Mouse (Mus musculus) T-helper 2 cell (primary cell): ENCODE results near the gene Angptl1.

Experiments used
- in situ Hi-C: fragments of 300-600 bp; cut with MboI, MseI; formaldehyde crosslinking; loops from one replicate; pipeline ENCODE4 v1.15.1; 2025; ENCODE audit warnings: high pct_unique_total_duplicates

The Angptl1 gene

GRCm38 (mm10) chr1:156870028-156870427 lies 31.7 kb downstream of the Angptl1 start:
- in situ Hi-C loops: no loop called here

DNA sequence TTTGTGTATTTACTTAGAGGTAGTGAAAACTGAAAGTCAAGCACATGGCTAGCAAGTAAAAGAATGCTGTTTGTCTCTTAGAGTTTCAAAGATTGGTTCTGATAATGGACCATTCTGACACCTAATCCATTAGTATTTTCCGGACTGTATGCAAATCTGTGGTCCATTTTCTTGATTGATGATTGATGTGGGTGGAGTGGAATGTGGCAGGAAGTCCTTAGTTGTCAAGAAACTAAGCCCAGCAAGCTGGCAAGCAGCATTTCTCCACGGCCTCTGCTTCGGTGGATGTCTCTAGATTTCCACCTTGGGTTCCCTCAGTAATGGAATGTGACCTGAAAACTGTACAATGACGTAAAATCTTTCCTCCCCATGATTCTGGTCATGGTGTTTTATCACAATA lies 32.3 kb downstream of the Angptl1 start:
- in situ Hi-C loops: no loop called here

DNA sequence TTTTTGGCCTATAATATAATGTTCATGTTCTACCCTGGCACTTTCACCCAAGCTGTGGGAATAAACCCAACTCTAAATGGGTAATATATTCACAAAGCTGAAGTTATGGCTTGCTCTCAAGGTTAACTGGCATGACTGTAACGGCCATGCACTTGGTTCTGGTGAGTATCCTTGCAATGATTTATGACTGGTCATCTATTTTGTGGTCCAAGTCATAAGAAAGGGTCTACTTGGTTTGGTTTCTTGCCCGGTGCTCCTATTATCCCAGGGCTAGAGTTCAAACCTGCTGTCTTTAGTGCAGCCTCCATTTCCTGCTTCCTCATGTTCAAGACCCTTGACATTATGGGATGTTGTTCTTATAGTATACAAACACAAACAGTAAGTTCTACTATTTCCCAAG lies 46.4 kb downstream of the Angptl1 start:
- in situ Hi-C loops: no loop called here

GRCm38 (mm10) chr1:156885879-156886278 lies 47.5 kb downstream of the Angptl1 start:
- in situ Hi-C loops: no loop called here

DNA sequence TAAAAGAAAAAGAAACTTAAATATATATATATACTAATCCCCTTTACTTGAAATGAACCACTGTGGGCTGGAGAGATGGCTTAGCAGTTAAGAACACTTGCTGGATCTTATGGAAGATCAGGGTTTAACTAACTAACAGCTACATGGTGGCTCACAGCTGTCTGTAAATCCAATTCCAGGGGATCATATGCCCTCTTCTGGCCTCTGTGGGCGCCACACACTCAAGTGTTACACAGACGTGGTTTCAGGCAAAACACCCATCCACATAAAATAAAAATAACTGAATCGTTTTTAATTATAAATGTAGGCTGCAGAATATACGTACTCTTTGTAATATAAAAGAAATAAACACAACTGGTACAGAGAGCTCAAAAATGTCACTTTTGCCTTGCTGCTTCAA lies 50.5 kb downstream of the Angptl1 start:
- in situ Hi-C loops: no loop called here

DNA sequence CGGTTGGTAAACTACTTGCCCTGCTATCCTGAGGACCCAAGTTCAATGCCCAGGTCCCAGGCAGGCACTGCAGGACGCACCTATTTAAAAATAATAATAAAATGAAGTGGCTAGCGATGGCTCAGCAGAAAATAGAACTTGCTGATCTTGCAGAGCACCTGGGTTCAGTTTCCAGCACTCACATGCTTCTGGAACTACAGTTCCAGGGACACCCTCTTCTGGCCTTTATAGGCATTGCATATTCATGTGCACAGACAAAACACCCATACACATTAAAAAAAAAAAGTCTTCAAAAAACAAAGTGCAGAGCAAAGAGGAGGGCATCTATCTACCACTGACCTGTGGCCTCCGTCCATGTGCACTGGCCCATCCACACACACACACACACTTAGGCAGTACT lies 53.2 kb downstream of the Angptl1 start:
- in situ Hi-C loops: no loop called here

- in situ Hi-C loops: no loop called here
Observed at GRCm38 (mm10) chr1:156901689-156902088, 63.3 kb downstream of the Angptl1 start.

- in situ Hi-C loops: no loop called here
Observed at GRCm38 (mm10) chr1:156903899-156904298, 65.5 kb downstream of the Angptl1 start.

GRCm38 (mm10) chr1:156905660-156906059 lies 67.3 kb downstream of the Angptl1 start:
- in situ Hi-C loops: loop anchor here (5.0 kb wide), 1 partner anchor 163 kb away; no protein-coding TSS in a partner anchor

GRCm38 (mm10) chr1:156909265-156909664 lies 70.9 kb downstream of the Angptl1 start:
- in situ Hi-C loops: loop anchor here (5.0 kb wide), 1 partner anchor 167 kb away; no protein-coding TSS in a partner anchor

- in situ Hi-C loops: loop anchor here (5.0 kb wide), 1 partner anchor 168 kb away; no protein-coding TSS in a partner anchor
Observed at GRCm38 (mm10) chr1:156909866-156910265, 71.5 kb downstream of the Angptl1 start.
